Mouse (Mus musculus) C2C12 (cell line): ENCODE results near the gene Tex19.1.

Experiments used
- CEBPB ChIP-seq: IDR thresholded peaks from one replicate; pipeline ENCODE4 v1.6.1; 2011; ENCODE audit warnings: low read depth, mild to moderate bottlenecking, control low read depth, moderate library complexity
- CTCF ChIP-seq: IDR thresholded peaks from one replicate; pipeline ENCODE4 v1.5.1; 2011; ENCODE audit not compliant: control insufficient read depth, insufficient read depth, insufficient read length
- MAX ChIP-seq: IDR thresholded peaks from one replicate; pipeline ENCODE4 v1.6.1; 2011; ENCODE audit warnings: mild to moderate bottlenecking, control low read depth
- MYOD1 ChIP-seq: IDR thresholded peaks from one replicate; pipeline ENCODE4 v1.6.1; 2011; ENCODE audit warnings: low read depth; ENCODE audit not compliant: control insufficient read depth, insufficient read length
- MYOG ChIP-seq: IDR thresholded peaks from one replicate; pipeline ENCODE4 v1.6.1; 2011; ENCODE audit not compliant: control insufficient read depth, insufficient read length; ENCODE audit errors: extremely low read depth
- USF1 ChIP-seq: IDR thresholded peaks from one replicate; pipeline ENCODE4 v1.6.1; 2011; ENCODE audit warnings: low read depth, mild to moderate bottlenecking, control low read depth, moderate library complexity

- TF ChIP-seq CTCF (no peak), MAX (no peak), CEBPB (no peak), USF1 (no peak), MYOD1 (no peak), MYOG (no peak)
Measured at GRCm38 (mm10) chr11:121101124-121101805, 44.7 kb upstream of the Tex19.1 start.
